Mouse (Mus musculus): ENCODE data around the gene Dkk2.

Dkk2 gene

DNA sequence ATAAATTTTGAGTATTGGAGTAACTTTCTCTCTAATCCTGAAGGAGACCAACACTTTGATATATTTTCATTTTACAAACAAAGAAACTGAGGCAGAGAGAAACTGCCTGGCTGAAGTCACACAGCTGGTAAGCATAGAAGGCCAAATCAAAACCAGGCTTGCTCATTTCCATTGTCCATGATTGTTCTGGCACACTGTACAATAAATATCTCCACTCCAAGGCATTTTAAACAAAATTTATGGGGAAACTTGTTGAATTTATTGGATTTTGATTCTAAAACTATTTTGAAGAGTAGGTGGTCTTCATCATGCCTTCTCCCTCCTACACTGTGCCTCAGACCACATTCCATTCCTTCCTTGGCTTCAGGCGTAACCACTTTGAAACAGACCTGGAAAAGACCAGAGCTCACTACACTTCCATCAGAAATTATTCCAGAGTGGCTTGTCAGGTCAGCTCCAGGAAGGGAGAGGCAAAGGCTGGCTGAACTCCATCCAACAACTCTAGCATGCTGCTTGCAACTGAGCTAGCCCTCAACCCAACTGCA, 44.7 kb downstream of the Dkk2 start:
- DNase-seq, result no peak

DNA sequence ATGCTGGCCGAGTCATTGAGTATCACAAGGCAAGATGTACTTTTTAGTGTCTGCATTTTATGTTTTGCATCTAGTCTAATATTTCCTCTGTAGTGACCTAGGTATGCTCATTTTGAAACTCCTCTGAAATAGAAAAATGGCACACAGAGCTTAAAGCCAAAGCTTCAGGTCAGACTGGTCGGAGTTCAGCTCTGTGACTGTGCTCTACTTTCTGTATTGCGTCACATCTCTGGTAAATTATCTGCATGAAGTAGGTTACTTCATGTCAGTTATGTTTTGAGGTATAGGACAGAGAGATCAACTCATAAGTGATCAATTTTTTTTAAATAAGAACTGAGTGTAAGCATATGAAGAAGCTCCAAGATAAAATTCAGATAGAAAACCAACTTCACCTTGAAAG, 45.7 kb downstream of the Dkk2 start:
- DNase-seq, result no peak

GRCm38 (mm10) chr3:132131939-132132338, 46.8 kb downstream of the Dkk2 start:
- DNase-seq, result no peak

- no peak for DNase-seq
Observed at GRCm38 (mm10) chr3:132134502-132134901, 49.4 kb downstream of the Dkk2 start.

DNA sequence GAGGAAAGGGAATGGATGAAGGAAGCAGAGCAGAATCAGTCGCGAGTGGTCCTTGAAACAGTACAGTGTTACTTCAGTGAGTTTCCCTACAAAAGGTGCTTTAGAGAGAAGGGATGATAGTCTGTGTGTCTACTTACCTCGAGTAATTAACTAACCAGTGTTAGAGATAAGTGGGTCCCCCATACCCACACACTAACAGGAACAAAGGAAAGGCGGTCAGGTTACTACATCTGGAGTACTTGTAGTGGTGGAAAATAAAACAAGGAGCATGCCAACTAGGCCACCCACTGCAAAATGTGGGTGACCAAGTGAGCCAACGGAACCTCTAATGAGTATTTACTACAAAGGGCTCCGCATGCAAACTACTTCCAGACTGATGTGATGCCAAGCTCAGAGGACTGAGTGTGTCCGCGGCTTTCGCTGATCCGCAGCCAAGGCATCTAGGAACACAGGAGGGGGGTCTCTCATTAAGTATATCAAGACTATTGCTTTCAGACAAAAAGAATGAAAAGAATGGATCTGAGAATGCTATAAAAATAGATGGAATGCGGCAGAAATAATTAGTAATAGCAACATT, 52.8 kb downstream of the Dkk2 start:
- DNase-seq, result no peak

GRCm38 (mm10) chr3:132141031-132141430, 55.9 kb downstream of the Dkk2 start:
- peak; percentile 62 for DNase-seq

DNA sequence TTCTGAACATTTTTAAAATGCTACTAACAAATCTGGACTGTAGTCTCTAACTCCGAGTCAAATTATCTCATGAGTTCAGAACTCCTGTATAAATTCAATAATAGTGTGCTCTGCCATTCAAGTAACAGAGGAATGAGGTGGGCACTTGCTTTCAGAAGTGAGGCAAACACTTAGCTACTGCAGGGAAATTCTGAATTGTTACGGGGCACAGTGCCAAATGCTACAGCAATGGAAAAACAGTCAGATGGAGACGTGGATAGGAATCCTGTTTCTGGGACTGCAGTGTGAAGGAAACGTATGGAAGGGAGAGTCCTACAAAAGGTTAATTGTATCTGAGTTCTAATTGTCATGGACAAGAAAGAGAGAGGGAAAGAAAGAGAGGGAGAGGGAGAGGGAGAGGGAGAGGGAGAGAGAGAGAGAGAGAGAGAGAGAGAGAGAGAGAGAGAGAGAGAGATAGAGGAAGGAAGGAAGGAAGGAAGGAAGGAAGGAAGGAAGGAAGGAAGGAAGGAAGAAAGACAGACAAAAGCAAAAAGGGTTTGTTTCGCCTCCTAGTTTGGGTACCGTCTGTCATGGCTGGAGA, 64.4 kb downstream of the Dkk2 start:
- no peak for DNase-seq

GRCm38 (mm10) chr3:132158817-132159216, 73.7 kb downstream of the Dkk2 start:
- DNase-seq, result no peak

- no peak for DNase-seq
Observed at GRCm38 (mm10) chr3:132168911-132169310, 83.8 kb downstream of the Dkk2 start.

- no peak for DNase-seq
Observed at GRCm38 (mm10) chr3:132186888-132187552, 101.9 kb downstream of the Dkk2 start.

DNA sequence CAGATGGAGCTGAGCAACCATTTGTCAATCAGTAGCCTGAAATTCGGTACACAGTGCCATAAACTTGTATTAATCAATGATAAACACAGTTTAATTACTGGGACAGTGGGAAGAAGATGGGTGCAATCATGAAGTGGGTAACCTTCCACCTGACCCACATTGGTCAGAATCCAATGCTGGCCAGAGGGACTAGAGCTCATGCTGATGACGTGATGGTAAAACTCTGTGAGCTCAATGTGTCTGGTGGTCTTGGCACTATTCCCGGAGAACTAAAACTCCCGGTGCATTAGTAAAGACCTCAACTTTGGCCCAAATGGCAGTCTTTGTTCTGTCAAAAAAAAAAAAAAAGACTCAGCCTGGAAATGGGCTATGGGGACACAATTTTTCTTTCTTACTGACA, 116.9 kb downstream of the Dkk2 start:
- DNase-seq, result no peak

DNA sequence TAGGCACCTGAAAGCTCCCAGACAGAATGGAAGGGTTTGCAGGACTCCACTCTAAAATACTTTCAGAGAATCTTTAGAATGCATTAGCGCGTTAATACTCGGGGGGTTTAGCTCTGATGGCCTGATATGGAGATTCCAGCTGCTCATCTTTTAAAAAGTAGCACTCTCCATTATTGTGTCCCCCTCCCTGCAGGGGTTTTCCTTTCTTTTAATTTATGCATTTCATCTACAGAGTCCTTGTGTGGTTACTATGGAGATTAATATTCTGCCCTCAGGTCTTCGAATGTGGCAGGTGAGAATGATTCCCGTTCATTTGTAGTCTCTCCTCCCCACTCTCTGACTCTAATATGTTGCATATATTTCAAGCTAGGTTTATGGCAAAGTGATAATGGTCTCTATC, 117.6 kb downstream of the Dkk2 start:
- DNase-seq, result no peak

- DNase-seq, result peak; percentile 27
Observed at GRCm38 (mm10) chr3:132207469-132207868, 122.4 kb downstream of the Dkk2 start.

DNA sequence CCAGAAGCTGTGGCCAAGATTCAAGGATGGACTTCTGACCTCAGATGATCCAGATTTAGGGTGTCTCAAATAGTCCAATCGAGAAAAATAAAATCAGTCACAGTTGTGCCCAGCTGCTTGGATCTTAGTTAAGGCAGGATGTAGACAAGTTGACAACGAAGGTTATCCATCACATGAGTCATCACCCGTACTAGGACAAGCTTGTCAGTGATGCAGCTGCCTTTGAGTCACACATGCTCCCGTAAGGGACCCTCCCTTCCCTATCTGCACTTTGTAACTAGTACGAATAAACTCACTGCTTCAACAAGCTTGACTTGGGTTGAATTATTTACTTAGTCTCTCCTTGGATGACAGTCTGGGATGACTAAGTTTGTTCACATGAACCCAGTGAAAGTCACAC, 126.2 kb downstream of the Dkk2 start:
- no peak for DNase-seq

DNA sequence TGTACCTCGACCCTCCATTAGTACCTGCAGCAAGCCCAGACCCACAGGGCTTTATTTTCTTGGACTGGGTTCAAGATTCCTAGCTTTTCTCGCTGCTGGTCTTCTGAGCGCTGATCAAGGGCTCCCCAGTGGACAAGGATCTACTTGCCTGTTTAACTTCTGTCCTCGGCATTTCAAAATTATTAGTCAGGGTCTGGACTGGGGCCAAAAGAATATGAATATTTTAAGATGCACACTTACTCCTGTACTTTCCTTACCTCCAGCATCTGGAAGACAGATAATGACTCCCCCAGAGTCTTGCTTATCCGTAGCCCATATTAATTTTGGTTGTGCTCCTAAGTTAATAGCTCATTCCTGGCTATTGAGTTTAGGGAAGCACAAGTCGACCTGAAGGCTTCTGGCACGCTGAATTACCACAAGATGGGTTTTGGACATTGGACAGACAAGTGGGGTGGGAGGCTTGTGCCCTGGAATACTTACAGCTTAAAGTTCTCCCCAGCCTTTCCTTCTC, 134.9 kb downstream of the Dkk2 start:
- no peak for DNase-seq

DNA sequence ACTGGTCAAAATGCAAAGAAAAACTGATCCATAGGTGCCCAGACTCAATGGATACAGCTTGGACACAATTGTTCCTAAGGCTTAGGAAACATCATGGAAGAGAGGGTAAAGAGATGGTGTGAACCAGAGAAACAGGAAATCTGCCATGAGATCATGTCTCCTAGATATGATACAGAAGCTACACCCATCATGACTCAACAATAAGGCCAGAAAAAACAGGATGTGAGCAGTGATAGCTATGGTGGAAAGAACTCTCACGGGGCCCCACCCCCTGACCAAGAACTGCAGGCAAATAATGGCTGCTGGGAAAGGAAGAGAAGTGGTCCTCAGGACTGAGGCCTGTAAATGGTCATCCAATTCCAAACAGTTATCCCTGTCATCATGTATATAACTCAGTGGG, 142.5 kb downstream of the Dkk2 start:
- no peak for DNase-seq

All from kidney, adult 9 months (tissue).